Mouse (Mus musculus): ENCODE measurements at regions not wholly inside any gene's neighbourhood (a gene's known extent, or its start where the extent isn't known, plus 50 kb on each side); places are given as distances from the start of the nearest gene placed in this dataset.

DNA sequence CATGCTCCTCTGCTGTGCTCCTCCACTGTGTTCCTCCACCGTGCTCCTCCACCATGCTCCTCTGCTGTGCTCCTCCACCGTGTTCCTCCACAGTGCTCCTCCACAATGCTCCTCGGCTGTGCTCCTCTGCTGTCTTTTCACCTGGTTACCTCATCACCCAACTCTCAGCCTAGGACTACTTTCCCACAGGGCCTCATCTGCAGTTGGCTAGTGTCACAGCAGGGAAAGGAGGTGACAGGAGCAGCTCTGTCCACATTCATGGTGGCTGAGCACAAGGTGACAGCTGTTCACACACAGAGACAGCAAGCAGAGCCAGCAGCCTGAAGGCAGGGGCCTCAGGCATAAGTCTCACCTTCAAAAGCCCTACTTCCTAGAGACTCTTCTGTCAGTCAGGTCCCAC is 59.3 kb upstream of the Neurl1b start:
- TF ChIP-seq CTCF (conservative IDR thresholded peaks at IDR 0.05; ENCODE audit: insufficient read depth, insufficient read length, low read depth, low read length): no peak
- TF ChIP-seq POLR2A (IDR thresholded peaks at IDR 0.05; ENCODE audit: low read depth, low read length): no peak

All from kidney, adult 2 months (tissue).